Mouse (Mus musculus) heart, embryonic 14.5 days (tissue): ENCODE measurements around the gene Ankdd1a. TPM values are rescaled to one million over a fixed set of nuclear protein-coding genes. Genes with fewer than 3 reads are reported as not detected.

Experiments
- ATAC-seq: fragments of 200-750 bp; cut with Nextera tagmentation; 2 replicates; pipeline ENCODE4 v1.8.0; 2017; ENCODE audit warnings: low read depth, moderate TSS enrichment; ENCODE audit not compliant: insufficient number of reproducible peaks, insufficient read depth, low FRiP score
- H3K27ac ChIP-seq, 2 experiments: fragments of 200-500 bp in 1 of 2; fragments of 300-500 bp in 1 of 2; sonication (generic) in 1 of 2; replicated peaks in 1 of 2; 2 replicates each; pipeline ENCODE4 v1.5.1; 2012 to 2014; ENCODE audit warnings: low read depth in 2 of 2, low read length in 2 of 2, control low read depth in 1 of 2, mild to moderate bottlenecking in 1 of 2, mixed read lengths in 1 of 2; ENCODE audit not compliant: control insufficient read depth in 1 of 2, insufficient read depth in 1 of 2
- H3K27me3 ChIP-seq: fragments of 300-500 bp; sonication (generic); 2 replicates; pipeline ENCODE4 v1.6.1; 2014; ENCODE audit warnings: mild to moderate bottlenecking, low read length, control low read depth; ENCODE audit not compliant: control insufficient read depth, insufficient read depth
- H3K36me3 ChIP-seq: fragments of 300-500 bp; sonication (generic); 2 replicates; pipeline ENCODE4 v1.6.1; 2014; ENCODE audit warnings: mild to moderate bottlenecking, control low read depth, low read length, mixed read lengths; ENCODE audit not compliant: control insufficient read depth, insufficient read depth
- H3K4me1 ChIP-seq, 2 experiments: fragments of 200-500 bp in 1 of 2; fragments of 300-500 bp in 1 of 2; sonication (generic) in 1 of 2; 2 replicates each; pipeline ENCODE4 v1.6.1; 2012 to 2014; ENCODE audit warnings: low read length in 2 of 2, control low read depth in 1 of 2, mixed read lengths in 1 of 2; ENCODE audit not compliant: control insufficient read depth in 2 of 2, insufficient read depth in 2 of 2
- H3K4me2 ChIP-seq: fragments of 300-500 bp; sonication (generic); 2 replicates; pipeline ENCODE4 v1.6.1; 2014; ENCODE audit warnings: mild to moderate bottlenecking, low read length
- H3K4me3 ChIP-seq, 2 experiments: fragments of 200-500 bp in 1 of 2; fragments of 300-500 bp in 1 of 2; sonication (generic) in 1 of 2; 2 replicates each; pipeline ENCODE4 v1.5.1; 2012 to 2014; ENCODE audit warnings: low read length in 2 of 2, mild to moderate bottlenecking in 2 of 2, control low read depth in 1 of 2, low read depth in 1 of 2, moderate library complexity in 1 of 2; ENCODE audit not compliant: control insufficient read depth in 1 of 2, insufficient read depth in 1 of 2
- H3K9ac ChIP-seq: fragments of 300-500 bp; sonication (generic); 2 replicates; pipeline ENCODE4 v1.6.1; 2014; ENCODE audit warnings: mild to moderate bottlenecking, low read length
- H3K9me3 ChIP-seq: fragments of 300-500 bp; sonication (generic); 2 replicates; pipeline ENCODE4 v1.6.1; 2016; ENCODE audit warnings: low read length, control low read depth; ENCODE audit not compliant: control insufficient read depth
- WGBS: fragments of 180-500 bp; shearing (Covaris S2); extraction: QIAGEN DNeasy Blood & Tissue Kit; methylation state at CpG from one replicate; pipeline ENCODE4 v1.1.7; 2014; 5-methylcytosine and 5-hydroxymethylcytosine counted together
- polyA plus RNA-seq: library from polyadenylated mRNA; unstranded; fragments of >200 nt; fragmentation: Nextera tagmentation; extraction: Ambion mirVana; gene quantifications from 2 replicates; pipeline ENCODE4 v1.2.1, GENCODE M21; 2014

The Ankdd1a gene
- polyA plus RNA-seq, 1 experiment from 2014 or later: not detected

DNA sequence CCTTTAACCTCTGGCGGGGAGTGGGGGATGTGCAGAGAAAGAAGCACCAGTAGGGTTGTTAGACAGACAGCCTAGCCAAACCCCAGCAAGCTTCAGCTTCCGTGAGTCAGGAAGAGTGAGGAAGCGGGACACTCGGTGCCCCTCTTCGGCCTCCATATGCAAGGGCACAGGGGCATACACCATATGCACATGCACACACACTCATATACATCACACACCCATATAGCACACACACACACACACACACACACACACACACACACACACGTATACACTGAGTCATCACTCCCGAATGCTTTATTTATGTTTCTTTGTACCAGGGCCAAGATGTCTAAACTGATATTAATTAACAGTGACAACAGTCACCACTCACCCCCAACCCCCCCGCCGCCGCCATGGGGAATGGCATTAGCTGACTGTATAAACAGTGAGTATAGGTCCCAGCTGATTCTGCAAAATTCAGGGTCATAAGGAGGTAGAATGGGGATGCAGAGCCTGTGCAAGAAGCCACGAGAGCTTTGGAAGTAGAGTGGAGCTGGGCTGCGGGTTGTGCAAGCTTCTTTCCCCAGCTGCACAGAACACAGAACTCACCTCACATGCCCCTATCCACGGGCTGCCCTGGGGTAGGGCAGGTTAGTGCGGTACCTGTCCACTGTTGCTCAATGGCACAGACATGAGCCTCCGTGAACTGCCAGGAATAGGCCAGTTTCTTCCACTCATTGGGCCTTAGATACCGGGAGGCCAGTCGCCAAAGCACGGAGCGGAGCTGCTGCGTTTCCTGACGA, 17.1 kb downstream of the Ankdd1a start:
- Histone ChIP-seq H3K27ac (no peak overlapping the region), H3K4me1 (peaks cover 0 to under 1% of the 10 kb centered on the region in 2 experiments; a peak in 1 of 4 replicates), H3K36me3 (no peaks in the 10 kb centered on the region), H3K27me3 (no peaks in the 10 kb centered on the region), H3K4me3 (no peak overlapping the region), H3K9me3 (no peaks in the 10 kb centered on the region), H3K4me2 (no peak overlapping the region), H3K9ac (no peak overlapping the region)
- WGBS: 81% methylated on average over 21 of the region's 21 CpGs
- no peak for ATAC-seq

DNA sequence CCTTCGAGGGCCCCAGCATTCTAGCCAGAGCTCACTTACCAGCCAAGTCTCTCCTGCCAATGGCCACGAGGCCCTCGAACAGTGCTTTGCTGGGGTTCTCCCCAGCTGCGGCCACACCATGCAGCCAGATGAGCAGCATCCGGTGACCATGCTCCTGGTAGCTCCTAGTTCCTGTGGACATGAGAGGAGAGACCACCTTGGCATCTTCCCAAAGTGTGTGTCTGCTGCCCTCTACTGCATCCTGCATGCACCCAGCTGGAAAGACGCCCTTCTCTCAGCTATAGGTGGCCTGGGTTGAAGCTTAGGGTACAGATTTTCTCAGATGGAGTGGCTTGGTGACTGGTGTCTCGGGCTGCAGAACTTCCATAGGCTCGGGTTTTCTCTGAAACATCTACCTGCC, 17.8 kb downstream of the Ankdd1a start:
- no peak for ATAC-seq
- 37% methylated on average over 8 of the region's 8 CpGs for WGBS
- Histone ChIP-seq H3K9me3 (no peaks in the 10 kb centered on the region), H3K27me3 (no peaks in the 10 kb centered on the region), H3K4me3 (no peak overlapping the region), H3K4me1 (no peaks in the 10 kb centered on the region; a peak in 1 of 4 replicates), H3K36me3 (no peaks in the 10 kb centered on the region), H3K9ac (no peak overlapping the region), H3K27ac (no peak overlapping the region), H3K4me2 (no peak overlapping the region)

DNA sequence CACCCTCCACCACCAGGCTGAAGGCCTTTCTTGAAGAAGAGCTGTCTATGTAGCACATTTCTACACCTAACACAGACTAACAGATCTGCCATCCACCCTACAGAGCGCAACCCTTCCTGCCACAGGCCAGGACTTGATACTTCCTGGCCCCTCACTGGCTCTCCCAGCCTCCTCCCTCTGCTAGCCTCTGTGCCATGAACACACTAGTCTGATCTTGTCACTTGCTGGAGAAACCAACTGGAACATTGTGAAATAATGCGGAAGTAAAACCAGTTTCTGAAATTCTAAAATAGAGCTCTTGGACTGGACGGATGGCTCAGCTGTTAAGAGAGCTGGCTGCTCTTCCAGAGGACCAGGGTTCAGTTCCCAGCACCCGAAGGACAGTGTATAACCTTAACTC, 27.1 kb downstream of the Ankdd1a start:
- Histone ChIP-seq H3K4me1 (no peaks in the 10 kb centered on the region), H3K9me3 (no peaks in the 10 kb centered on the region), H3K27ac (no peak overlapping the region), H3K9ac (no peak overlapping the region), H3K4me3 (no peak overlapping the region), H3K36me3 (peaks cover 7% of the 10 kb centered on the region; the same call in 1 of the 2 replicates), H3K27me3 (no peaks in the 10 kb centered on the region), H3K4me2 (no peak overlapping the region)
- no peak for ATAC-seq
- 85% methylated on average over 4 of the region's 4 CpGs for WGBS

DNA sequence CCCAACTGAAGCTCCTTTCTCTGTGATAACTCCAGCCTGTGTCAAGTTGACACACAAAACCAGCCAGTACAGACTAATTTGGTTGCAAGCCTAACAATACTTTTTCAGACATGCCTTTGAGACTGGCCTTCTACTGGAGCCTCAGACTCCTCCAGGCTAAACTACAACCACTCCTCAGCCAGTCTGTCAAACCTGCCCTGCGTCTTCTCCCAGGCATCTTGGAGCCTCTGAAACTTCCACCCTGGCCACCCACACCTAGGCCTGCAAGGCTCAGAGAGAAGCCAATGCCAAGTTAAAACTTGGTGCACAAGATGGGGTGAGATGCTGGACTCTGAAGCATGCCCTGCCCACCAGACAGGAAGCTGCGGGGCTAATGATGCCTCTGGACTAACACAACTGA, 27.6 kb downstream of the Ankdd1a start:
- no peak overlapping the region for H3K4me2 ChIP-seq
- no peak overlapping the region for H3K4me3 ChIP-seq
- no peak overlapping the region for H3K9ac ChIP-seq
- H3K9me3 ChIP-seq: no peaks in the 10 kb centered on the region
- H3K36me3 ChIP-seq: peaks cover 11% of the 10 kb centered on the region
- no peaks in the 10 kb centered on the region for H3K27me3 ChIP-seq
- ATAC-seq: no peak
- no peaks in the 10 kb centered on the region for H3K4me1 ChIP-seq
- H3K27ac ChIP-seq: no peak overlapping the region
- 83% methylated on average over 2 of the region's 2 CpGs for WGBS

DNA sequence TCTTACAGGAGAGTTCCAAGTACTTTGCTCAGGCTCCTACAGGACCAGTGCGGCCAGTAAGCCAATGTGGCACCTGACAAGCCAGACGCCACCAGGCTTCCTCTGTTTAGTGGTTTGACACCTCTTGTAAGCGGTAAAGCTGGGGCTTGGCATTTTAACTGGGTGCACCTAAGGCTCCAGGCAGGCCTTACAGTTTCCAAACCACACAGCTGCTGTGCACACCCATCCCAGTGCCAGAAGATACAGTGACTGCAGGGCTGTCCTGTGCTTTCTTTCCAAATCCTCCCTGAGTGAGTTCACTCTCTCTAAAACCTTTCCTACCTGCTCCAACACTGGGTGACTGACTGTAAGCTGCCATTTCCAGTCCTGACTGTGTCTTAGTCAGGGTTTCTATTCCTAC, 28.5 kb downstream of the Ankdd1a start:
- Histone ChIP-seq H3K4me1 (no peaks in the 10 kb centered on the region), H3K27ac (no peak overlapping the region), H3K4me3 (no peak overlapping the region), H3K9me3 (no peaks in the 10 kb centered on the region), H3K36me3 (peaks cover 20% of the 10 kb centered on the region), H3K9ac (no peak overlapping the region), H3K27me3 (no peaks in the 10 kb centered on the region), H3K4me2 (no peak overlapping the region)
- no peak for ATAC-seq
- WGBS: 81% methylated on average over 3 of the region's 3 CpGs

DNA sequence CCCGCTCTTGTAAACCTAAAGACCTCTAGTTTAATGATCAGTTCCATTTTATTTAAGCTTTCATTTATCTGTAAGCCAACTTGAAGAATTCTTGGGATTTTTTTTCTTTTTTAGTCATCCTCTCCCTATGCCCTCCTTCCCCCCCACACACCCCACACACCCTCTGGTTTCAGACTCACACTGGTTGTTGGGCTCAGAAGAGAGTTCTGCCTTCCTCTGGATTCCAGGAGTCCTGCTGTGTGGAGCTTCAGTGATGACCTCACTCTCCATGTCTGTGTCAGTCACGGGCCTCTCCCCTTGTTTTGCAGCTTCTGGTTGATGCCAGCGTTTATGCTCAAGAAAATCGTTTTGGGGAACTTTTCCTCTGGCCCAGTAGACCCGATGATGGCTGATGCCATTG, 39.9 kb downstream of the Ankdd1a start:
- no peak overlapping the region for H3K4me2 ChIP-seq
- H3K9me3 ChIP-seq: no peaks in the 10 kb centered on the region
- peaks cover 96% of the 10 kb centered on the region for H3K36me3 ChIP-seq
- H3K27ac ChIP-seq: no peak overlapping the region
- no peak overlapping the region for H3K4me3 ChIP-seq
- WGBS: 78% methylated on average over 5 of the region's 5 CpGs
- no peak overlapping the region for H3K9ac ChIP-seq
- H3K4me1 ChIP-seq: no peaks in the 10 kb centered on the region
- no peaks in the 10 kb centered on the region for H3K27me3 ChIP-seq
- no peak for ATAC-seq

DNA sequence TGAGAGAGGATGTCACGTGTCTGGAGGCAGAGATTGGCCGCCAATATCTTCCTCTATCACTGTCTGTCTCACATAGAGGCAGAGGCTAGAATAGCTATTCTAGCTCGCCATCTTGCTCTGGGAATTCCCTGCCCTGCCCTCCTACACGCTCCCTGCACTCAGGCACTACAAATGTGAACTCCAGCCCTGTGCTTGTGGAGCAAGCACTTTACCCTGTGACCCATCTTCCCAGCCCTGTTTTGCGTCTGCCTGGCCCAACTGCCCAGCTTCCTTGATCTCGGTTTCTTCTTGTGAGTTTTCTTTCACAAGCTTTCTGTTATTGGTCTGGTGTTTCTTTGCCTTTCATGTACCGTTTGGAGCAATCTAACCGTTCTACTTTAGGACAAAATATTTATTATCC, 40.8 kb downstream of the Ankdd1a start:
- peaks cover 96% of the 10 kb centered on the region for H3K36me3 ChIP-seq
- H3K4me3 ChIP-seq: no peak overlapping the region
- no peaks in the 10 kb centered on the region for H3K4me1 ChIP-seq
- H3K27me3 ChIP-seq: no peaks in the 10 kb centered on the region
- no peaks in the 10 kb centered on the region for H3K9me3 ChIP-seq
- no peak overlapping the region for H3K9ac ChIP-seq
- no peak overlapping the region for H3K4me2 ChIP-seq
- ATAC-seq: no peak
- WGBS: 82% methylated on average over 8 of the region's 8 CpGs
- no peak overlapping the region for H3K27ac ChIP-seq

DNA sequence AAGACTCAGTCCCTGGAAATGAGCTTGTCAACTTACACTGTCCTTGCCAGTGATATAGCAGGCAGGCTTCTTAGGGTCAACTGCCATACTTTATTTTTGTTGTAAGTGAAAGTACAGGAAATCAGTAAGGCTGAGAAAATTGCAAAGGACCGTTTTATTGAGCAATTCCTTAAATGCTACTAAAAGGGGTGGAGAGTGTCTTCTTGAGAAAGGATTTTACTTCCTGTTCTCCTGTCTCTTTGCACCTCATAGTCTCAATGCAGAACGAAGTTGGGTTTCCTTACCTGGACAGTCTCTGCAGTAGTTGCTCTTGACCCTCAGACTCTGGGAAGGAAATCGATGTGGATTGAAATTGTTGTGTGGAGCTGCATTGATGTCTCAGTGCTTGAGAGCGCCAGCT, 47.2 kb downstream of the Ankdd1a start:
- H3K27me3 ChIP-seq: no peaks in the 10 kb centered on the region
- no peaks in the 10 kb centered on the region for H3K4me1 ChIP-seq
- H3K36me3 ChIP-seq: peaks cover 77% of the 10 kb centered on the region
- H3K9me3 ChIP-seq: no peaks in the 10 kb centered on the region
- no peak overlapping the region for H3K4me3 ChIP-seq
- H3K4me2 ChIP-seq: no peak overlapping the region
- no peak overlapping the region for H3K9ac ChIP-seq
- H3K27ac ChIP-seq: no peak overlapping the region
- no peak for ATAC-seq
- 72% methylated on average over 4 of the region's 4 CpGs for WGBS
